Mouse (Mus musculus) lung, embryonic 14.5 days (tissue): Measurements from ENCODE around the gene Gatb. TPM values are rescaled to one million over a fixed set of nuclear protein-coding genes. Genes with fewer than 3 reads are reported as not detected.

Source experiments
- ATAC-seq: fragments of 200-750 bp; cut with Nextera tagmentation; 2 replicates; pipeline ENCODE4 v1.8.0; 2017; ENCODE audit warnings: mild to moderate bottlenecking, moderate TSS enrichment, moderate library complexity; ENCODE audit not compliant: insufficient read depth
- DNase-seq: peaks from one replicate; pipeline ENCODE4 v3.0.0-alpha.2; 2015
- H3K27ac ChIP-seq: fragments of 300-500 bp; sonication (generic); 2 replicates; pipeline ENCODE4 v1.5.1; 2014; ENCODE audit warnings: low read depth, mild to moderate bottlenecking, moderate library complexity
- H3K27me3 ChIP-seq: fragments of 300-500 bp; sonication (generic); 2 replicates; pipeline ENCODE4 v1.6.1; 2014; ENCODE audit warnings: low read length, control low read depth; ENCODE audit not compliant: insufficient read depth
- H3K36me3 ChIP-seq: fragments of 300-500 bp; sonication (generic); 2 replicates; pipeline ENCODE4 v1.6.1; 2014; ENCODE audit warnings: control low read depth; ENCODE audit not compliant: insufficient read depth
- H3K4me1 ChIP-seq: fragments of 300-500 bp; sonication (generic); 2 replicates; pipeline ENCODE4 v1.6.1; 2014; ENCODE audit warnings: antibody characterized with exemption, control low read depth; ENCODE audit not compliant: insufficient read depth
- H3K4me2 ChIP-seq: fragments of 300-500 bp; sonication (generic); 2 replicates; pipeline ENCODE4 v1.6.1; 2014; ENCODE audit warnings: mild to moderate bottlenecking
- H3K4me3 ChIP-seq: fragments of 300-500 bp; sonication (generic); 2 replicates; pipeline ENCODE4 v1.5.1; 2014; ENCODE audit warnings: low read depth, low read length
- H3K9ac ChIP-seq: fragments of 300-500 bp; sonication (generic); 2 replicates; pipeline ENCODE4 v1.6.1; 2014
- H3K9me3 ChIP-seq: fragments of 300-500 bp; sonication (generic); 2 replicates; pipeline ENCODE4 v1.6.1; 2016; ENCODE audit warnings: low read depth, low read length, control low read depth
- CTCF ChIP-seq: IDR thresholded peaks from 2 replicates; pipeline ENCODE4 v1.5.1; 2016; ENCODE audit warnings: antibody characterized with exemption, low read depth
- WGBS: fragments of 180-500 bp; shearing (Covaris S2); extraction: QIAGEN DNeasy Blood & Tissue Kit; methylation state at CpG from one replicate; pipeline ENCODE4 v1.1.7; 2014; 5-methylcytosine and 5-hydroxymethylcytosine counted together
- polyA plus RNA-seq: library from polyadenylated mRNA; unstranded; fragments of >200 nt; fragmentation: Nextera tagmentation; extraction: Ambion mirVana; gene quantifications from 2 replicates; pipeline ENCODE4 v1.2.1, GENCODE M21; 2014

Gene Gatb
- 18.2 and 21.2 TPM in 2 replicates for polyA plus RNA-seq

- Histone ChIP-seq H3K27me3 (no peaks in the 10 kb centered on the region), H3K36me3 (no peaks in the 10 kb centered on the region), H3K4me2 (peak within 1 kb of the TSS; percentile 71), H3K9ac (peak within 1 kb of the TSS; percentile 74), H3K4me1 (no peaks in the 10 kb centered on the region), H3K27ac (peak within 1 kb of the TSS; percentile 66; the same call in 1 of the 2 replicates), H3K4me3 (peak within 1 kb of the TSS; percentile 70), H3K9me3 (no peaks in the 10 kb centered on the region)
- ATAC-seq (peak; percentile 100), DNase-seq (peak; percentile 100)
- TF ChIP-seq CTCF: peak; percentile 79
- 2% methylated on average over 41 of the region's 41 CpGs for WGBS
Observed at GRCm38 (mm10) chr3:85573864-85574830, at the start of gene Gatb. Gene Gatb, plus strand, starts transcription at chr3:85574119.

DNA sequence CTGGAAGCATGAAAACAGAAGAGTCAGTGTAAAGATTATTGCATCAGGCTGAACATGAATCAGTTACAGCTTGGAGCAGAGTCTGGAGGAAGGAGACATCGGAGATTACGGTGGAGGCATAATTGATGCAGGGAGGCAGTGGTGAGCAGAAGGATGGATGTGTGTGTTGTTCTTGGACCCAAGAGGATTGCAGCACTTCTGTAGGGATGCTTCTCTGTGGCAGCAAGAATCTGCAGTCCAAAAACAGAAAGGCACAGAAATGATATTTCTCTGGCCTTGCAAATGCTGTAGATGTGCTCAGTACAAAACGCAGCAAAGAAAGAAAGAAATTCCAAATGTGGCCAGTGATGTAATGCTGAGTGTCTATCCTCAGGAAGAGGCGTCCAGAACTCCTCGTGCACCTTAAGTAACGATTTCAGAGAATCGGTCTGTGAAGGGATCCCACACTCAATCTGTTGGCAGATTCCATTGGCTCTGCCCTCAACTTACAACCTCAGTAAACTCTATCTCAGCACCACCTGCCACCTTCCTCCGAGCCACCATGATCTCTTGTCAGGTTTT is 43.2 kb upstream of the Gatb start:
- ATAC-seq: no peak
- no peak overlapping the region for H3K4me3 ChIP-seq
- H3K36me3 ChIP-seq: no peaks in the 10 kb centered on the region
- H3K27me3 ChIP-seq: no peaks in the 10 kb centered on the region
- no peak for DNase-seq
- WGBS: 72% methylated on average over 8 of the region's 8 CpGs
- no peaks in the 10 kb centered on the region for H3K4me1 ChIP-seq
- no peak overlapping the region for H3K9ac ChIP-seq
- no peaks in the 10 kb centered on the region for H3K9me3 ChIP-seq
- TF ChIP-seq CTCF: no peak
- H3K4me2 ChIP-seq: no peak overlapping the region
- no peak overlapping the region for H3K27ac ChIP-seq

DNA sequence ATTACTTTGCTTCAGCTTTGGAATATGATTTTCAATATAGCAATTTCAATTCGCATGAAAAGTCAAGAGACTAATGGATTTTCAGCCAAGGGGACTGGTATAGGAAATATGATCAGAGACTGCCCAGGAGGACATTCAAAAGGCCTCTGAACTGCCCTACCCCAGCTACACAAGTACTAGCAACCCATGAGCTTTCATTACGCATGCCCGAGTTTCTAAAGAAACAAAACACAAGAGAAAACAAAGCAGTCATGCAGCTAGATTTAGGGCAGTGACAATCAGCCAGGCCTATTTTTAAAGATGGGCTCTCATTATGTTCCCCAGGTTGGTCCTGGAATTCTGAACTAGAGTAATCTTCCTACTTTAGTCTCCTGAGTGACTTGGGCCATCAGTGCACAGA is 41.5 kb upstream of the Gatb start:
- Histone ChIP-seq H3K4me1 (no peaks in the 10 kb centered on the region), H3K9me3 (no peaks in the 10 kb centered on the region), H3K27ac (no peak overlapping the region), H3K27me3 (no peaks in the 10 kb centered on the region), H3K4me2 (no peak overlapping the region), H3K9ac (no peak overlapping the region), H3K4me3 (no peak overlapping the region), H3K36me3 (no peaks in the 10 kb centered on the region)
- no peak for DNase-seq
- ATAC-seq: no peak
- TF ChIP-seq CTCF: no peak
- WGBS: 79% methylated on average over 3 of the region's 3 CpGs

DNA sequence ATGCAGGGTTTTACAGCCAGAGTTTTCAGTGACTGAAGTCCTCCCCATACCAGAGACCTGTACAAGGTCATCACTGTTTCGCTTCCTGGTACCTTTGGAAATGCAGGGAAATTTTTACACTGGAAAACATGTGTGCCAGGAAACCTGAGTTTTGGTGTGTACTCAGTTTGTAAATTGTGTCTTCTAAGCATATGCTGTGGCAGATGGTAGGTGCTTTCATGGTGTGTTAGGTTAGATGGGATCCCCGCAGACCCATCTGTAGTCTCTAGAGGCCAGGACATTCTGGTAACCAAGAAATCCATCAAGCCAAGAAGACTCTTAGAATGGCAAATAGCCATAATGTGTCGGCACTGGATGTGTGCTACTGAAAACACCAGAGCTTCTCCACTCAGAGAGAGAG is 38.9 kb upstream of the Gatb start:
- WGBS: 58% methylated on average over 3 of the region's 3 CpGs
- H3K4me2 ChIP-seq: no peak overlapping the region
- no peak for TF ChIP-seq CTCF
- no peak overlapping the region for H3K27ac ChIP-seq
- no peaks in the 10 kb centered on the region for H3K9me3 ChIP-seq
- DNase-seq (no peak), ATAC-seq (no peak)
- H3K9ac ChIP-seq: no peak overlapping the region
- no peak overlapping the region for H3K4me3 ChIP-seq
- H3K4me1 ChIP-seq: no peaks in the 10 kb centered on the region
- no peaks in the 10 kb centered on the region for H3K36me3 ChIP-seq
- no peaks in the 10 kb centered on the region for H3K27me3 ChIP-seq

DNA sequence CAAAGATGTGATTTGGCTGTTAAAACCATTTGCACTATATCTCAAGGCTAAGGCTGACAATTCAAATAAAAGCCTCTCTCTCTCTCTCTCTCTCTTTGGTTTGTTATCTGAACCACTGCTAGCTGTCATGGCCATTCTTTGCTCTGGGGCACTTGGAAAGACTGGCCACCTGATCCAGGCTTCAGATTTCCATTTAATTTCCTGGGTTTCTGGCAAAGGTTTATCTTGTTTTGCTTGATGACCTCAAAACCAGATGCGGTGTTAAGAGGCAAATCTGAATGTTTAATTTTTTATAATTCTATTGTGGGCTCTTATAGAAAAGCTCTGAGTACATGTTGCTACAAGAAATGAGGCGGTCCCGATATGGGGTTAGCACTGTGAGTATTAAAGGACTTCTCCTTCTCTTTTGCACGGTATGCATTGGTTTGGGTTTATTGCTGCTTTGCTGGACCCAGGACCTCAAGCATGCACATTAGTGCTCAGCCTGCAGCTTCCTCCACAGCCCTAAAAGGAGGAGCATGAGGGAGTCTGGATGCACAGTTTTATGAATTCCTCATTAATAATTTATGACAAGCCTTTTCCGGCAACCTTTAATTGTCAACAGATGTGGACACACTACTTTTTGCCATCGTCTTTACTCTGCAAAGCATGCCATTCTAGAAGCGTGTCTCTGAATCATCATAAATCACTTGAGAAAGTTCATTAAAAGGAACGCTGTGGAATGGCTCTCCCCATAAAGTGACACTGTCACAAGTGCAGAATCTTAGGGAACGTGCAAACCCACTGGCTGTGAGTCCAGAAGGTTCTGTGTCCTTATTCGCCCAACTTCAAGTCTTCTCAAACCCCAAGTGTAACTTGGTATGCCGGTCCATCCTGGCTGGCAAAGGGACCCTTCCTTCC is 38.0 kb upstream of the Gatb start:
- Histone ChIP-seq H3K4me1 (no peaks in the 10 kb centered on the region), H3K36me3 (no peaks in the 10 kb centered on the region), H3K4me2 (no peak overlapping the region), H3K9ac (no peak overlapping the region), H3K27me3 (no peaks in the 10 kb centered on the region), H3K9me3 (no peaks in the 10 kb centered on the region), H3K4me3 (no peak overlapping the region), H3K27ac (no peak overlapping the region)
- TF ChIP-seq CTCF: no peak
- DNase-seq (peak; percentile 41), ATAC-seq (peak; percentile 63; the same call in 1 of the 2 replicates)
- WGBS: 50% methylated on average over 11 of the region's 11 CpGs

GRCm38 (mm10) chr3:85542765-85543164 is 31.2 kb upstream of the Gatb start:
- DNase-seq (no peak), ATAC-seq (no peak)
- TF ChIP-seq CTCF: no peak
- no peaks in the 10 kb centered on the region for H3K4me1 ChIP-seq
- H3K9ac ChIP-seq: no peak overlapping the region
- H3K9me3 ChIP-seq: no peaks in the 10 kb centered on the region
- H3K27ac ChIP-seq: no peak overlapping the region
- WGBS: 64% methylated on average over 3 of the region's 3 CpGs
- no peaks in the 10 kb centered on the region for H3K27me3 ChIP-seq
- H3K4me2 ChIP-seq: no peak overlapping the region
- H3K36me3 ChIP-seq: no peaks in the 10 kb centered on the region
- H3K4me3 ChIP-seq: no peak overlapping the region

DNA sequence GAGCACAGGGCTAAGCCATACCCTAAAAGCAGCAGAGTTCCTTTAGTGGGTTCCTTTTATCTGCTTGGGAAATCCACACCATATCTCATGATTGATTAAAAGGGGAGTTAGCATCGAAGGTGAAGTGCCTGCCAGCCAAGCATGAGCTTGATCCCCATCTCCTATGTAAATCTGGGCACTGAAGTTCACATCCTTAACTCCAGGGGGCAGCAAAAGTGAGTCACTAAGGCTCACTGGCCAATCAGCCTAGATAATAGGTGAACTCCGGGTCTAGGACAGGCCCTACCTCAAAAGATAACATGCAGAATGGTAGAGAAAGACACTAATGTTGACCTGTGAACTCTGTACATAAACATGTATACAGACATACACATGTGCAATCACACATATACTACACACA is 30.3 kb upstream of the Gatb start:
- Histone ChIP-seq H3K4me1 (no peaks in the 10 kb centered on the region), H3K9me3 (no peaks in the 10 kb centered on the region), H3K4me3 (no peak overlapping the region), H3K4me2 (no peak overlapping the region), H3K27ac (no peak overlapping the region), H3K9ac (no peak overlapping the region), H3K27me3 (no peaks in the 10 kb centered on the region), H3K36me3 (no peaks in the 10 kb centered on the region)
- 50% methylated on average over 2 of the region's 2 CpGs for WGBS
- no peak for ATAC-seq
- TF ChIP-seq CTCF: peak; percentile 58
- peak; percentile 48 for DNase-seq
